14 mouse cellular contexts compared by ENCODE assay signal in genomic region chr14:61061729-61062128, GRCm38 (mm10). TPM values are rescaled to one million over a fixed set of nuclear protein-coding genes. Genes with fewer than 3 reads are reported as not detected.
DNase-seq lines count a peak whose midpoint lies in the region; ATAC-seq and TF ChIP-seq lines count a peak whose summit lies in the region.
"Had no signal": no experiment of that assay in that cellular context is flagged by ENCODE, and none has a peak within 500 bp of the region (broad histone marks: within the 10 kb centered on the region; RNA-seq: fewer than 3 reads in every experiment).

No protein-coding gene starts in this region.

- H3K4me2 ChIP-seq in hindbrain, postnatal 0 days (ENCODE audit: low read depth, low read length): no peak overlapping the region
- no peak overlapping the region for H3K4me2 ChIP-seq in hindbrain, embryonic 16.5 days (ENCODE audit: low read length)
- no peak overlapping the region for H3K4me2 ChIP-seq in forebrain, embryonic 13.5 days
- no peak overlapping the region for H3K4me2 ChIP-seq in midbrain, embryonic 13.5 days (replicated peaks)
- H3K4me2 ChIP-seq: hindbrain, embryonic 13.5 days; neural tube, embryonic 12.5 days had no signal

- no peaks in the 10 kb centered on the region for H3K27me3 ChIP-seq in hindbrain, postnatal 0 days (ENCODE audit: insufficient read depth, low read length)
- H3K27me3 ChIP-seq in hindbrain, embryonic 16.5 days (replicated peaks; ENCODE audit: control insufficient read depth, insufficient read depth, low read length): peaks cover 2% of the 10 kb centered on the region; the same call in 1 of the 2 replicates
- H3K27me3 ChIP-seq in forebrain, embryonic 13.5 days: peaks cover 14% of the 10 kb centered on the region
- H3K27me3 ChIP-seq in midbrain, embryonic 13.5 days: peaks cover 15% of the 10 kb centered on the region; the same call in 1 of the 2 replicates

- no peak overlapping the region for H3K4me3 ChIP-seq in hindbrain, postnatal 0 days (ENCODE audit: low read length)
- H3K4me3 ChIP-seq in hindbrain, embryonic 16.5 days (ENCODE audit: low read length): no peak overlapping the region
- H3K4me3 ChIP-seq in forebrain, embryonic 13.5 days: no peak overlapping the region
- no peak overlapping the region for H3K4me3 ChIP-seq in midbrain, embryonic 13.5 days (replicated peaks)
- H3K4me3 ChIP-seq: heart, embryonic 10.5 days; hindbrain, embryonic 13.5 days; neural tube, embryonic 12.5 days had no signal

- DNase-seq in hindbrain, postnatal 0 days (ENCODE audit: low spot score): no peak
- peak; percentile 47 for DNase-seq in ES-CJ7 (ENCODE audit: low read depth, low spot score)
- DNase-seq in layer of hippocampus, adult 9-11 months: no peak
- no peak for DNase-seq in layer of hippocampus, adult 11-12 months (ENCODE audit: low spot score)
- DNase-seq: B cell, adult 2 months; kidney, postnatal 10 days; lung, postnatal 36 days had no signal

- TF ChIP-seq CTCF in hindbrain, postnatal 0 days (IDR thresholded peaks at IDR 0.05; ENCODE audit: low read depth): no peak

- no peak overlapping the region for H3K9ac ChIP-seq in hindbrain, postnatal 0 days (replicated peaks; ENCODE audit: low read length)
- H3K9ac ChIP-seq in hindbrain, embryonic 16.5 days (ENCODE audit: low read depth, low read length): no peak overlapping the region
- H3K9ac ChIP-seq in forebrain, embryonic 13.5 days: no peak overlapping the region
- no peak overlapping the region for H3K9ac ChIP-seq in midbrain, embryonic 13.5 days (replicated peaks)
- H3K9ac ChIP-seq: hindbrain, embryonic 13.5 days; neural tube, embryonic 12.5 days had no signal

- H3K4me1 ChIP-seq in hindbrain, postnatal 0 days (ENCODE audit: insufficient read depth, low read length): no peaks in the 10 kb centered on the region
- peaks cover 4% of the 10 kb centered on the region for H3K4me1 ChIP-seq in hindbrain, embryonic 16.5 days (ENCODE audit: control insufficient read depth, insufficient read depth, low read depth, low read length)
- H3K4me1 ChIP-seq in forebrain, embryonic 13.5 days: peaks cover 17% of the 10 kb centered on the region
- H3K4me1 ChIP-seq in midbrain, embryonic 13.5 days (replicated peaks): peaks cover 12% of the 10 kb centered on the region

- ATAC-seq in hindbrain, postnatal 0 days: 0 out of 2 replicates have a peak, but pooled peaks have one; percentile 21
- ATAC-seq in hindbrain, embryonic 16.5 days: no peak
- 0 out of 2 replicates have a peak, but pooled peaks have one; percentile 13 for ATAC-seq in forebrain, embryonic 13.5 days
- ATAC-seq in midbrain, embryonic 13.5 days: peak; percentile 62; the same call in 1 of the 2 replicates
- no peak for ATAC-seq in megakaryocyte progenitor cell, adult 5-6 weeks (replicated peaks; ENCODE audit: poor library complexity)

- 40% methylated on average over 3 of the region's 3 CpGs for WGBS in hindbrain, postnatal 0 days
- WGBS in hindbrain, embryonic 16.5 days: 42% methylated on average over 3 of the region's 3 CpGs
- 13% methylated on average over 3 of the region's 3 CpGs for WGBS in forebrain, embryonic 13.5 days
- WGBS in midbrain, embryonic 13.5 days: 17% methylated on average over 3 of the region's 3 CpGs

- H3K9me3 ChIP-seq in hindbrain, postnatal 0 days (ENCODE audit: low read length): no peaks in the 10 kb centered on the region
- no peaks in the 10 kb centered on the region for H3K9me3 ChIP-seq in hindbrain, embryonic 16.5 days (ENCODE audit: control insufficient read depth, low read length)
- H3K9me3 ChIP-seq in forebrain, embryonic 13.5 days (replicated peaks): no peaks in the 10 kb centered on the region
- H3K9me3 ChIP-seq in midbrain, embryonic 13.5 days: no peaks in the 10 kb centered on the region
- H3K9me3 ChIP-seq: heart, embryonic 10.5 days; hindbrain, embryonic 13.5 days; neural tube, embryonic 12.5 days had no signal

- H3K36me3 ChIP-seq in hindbrain, postnatal 0 days (ENCODE audit: insufficient read depth, low read length): no peaks in the 10 kb centered on the region
- no peaks in the 10 kb centered on the region for H3K36me3 ChIP-seq in hindbrain, embryonic 16.5 days (ENCODE audit: control insufficient read depth, insufficient read depth, low read length)
- H3K36me3 ChIP-seq in forebrain, embryonic 13.5 days (ENCODE audit: poor library complexity, severe bottlenecking): no peaks in the 10 kb centered on the region
- H3K36me3 ChIP-seq in midbrain, embryonic 13.5 days: no peaks in the 10 kb centered on the region
- H3K36me3 ChIP-seq: heart, embryonic 10.5 days; hindbrain, embryonic 13.5 days; neural tube, embryonic 12.5 days had no signal

- H3K27ac ChIP-seq in hindbrain, postnatal 0 days: no peak overlapping the region
- H3K27ac ChIP-seq in hindbrain, embryonic 16.5 days (ENCODE audit: low read depth, low read length): no peak overlapping the region
- H3K27ac ChIP-seq in forebrain, embryonic 13.5 days: no peak overlapping the region
- H3K27ac ChIP-seq in midbrain, embryonic 13.5 days: no peak overlapping the region
- H3K27ac ChIP-seq: heart, embryonic 10.5 days; hindbrain, embryonic 13.5 days; neural tube, embryonic 12.5 days had no signal

RNA-seq across cellular contexts. Expression of gene Tnfrsf19, which starts 15.4 kb away (rescaled TPM):
- 42.2 and 51.6 TPM in 2 replicates for total RNA-seq in hindbrain, postnatal 0 days (2014; rRNA removed)
- polyA plus RNA-seq in hindbrain, postnatal 0 days (2015; fragmentation: Nextera tagmentation; extraction: Ambion mirVana): 28.9 and 29.0 TPM in 2 replicates
- 29.8 and 33.6 TPM in 2 replicates for polyA plus RNA-seq in hindbrain, embryonic 16.5 days (2015; fragmentation: Nextera tagmentation; extraction: Ambion mirVana)
- polyA plus RNA-seq in forebrain, embryonic 13.5 days (2015; fragmentation: Nextera tagmentation; extraction: Ambion mirVana): 61.3 and 84.4 TPM in 2 replicates
- 42.9 and 45.4 TPM in 2 replicates for polyA plus RNA-seq in midbrain, embryonic 13.5 days (2015; fragmentation: Nextera tagmentation; extraction: Ambion mirVana)
- not detected in 2 replicates for total RNA-seq in megakaryocyte progenitor cell, adult 5-6 weeks (2015)
- total RNA-seq in megakaryocyte progenitor cell, adult 5-6 weeks (2017): 0.12 and 0.14 TPM in 2 replicates

Comparison
In these comparisons a context has a peak if more than half of its experiments do, and no peak if none do; other contexts are left out.
1. ATAC-seq: peak in hindbrain, postnatal 0 days (single experiment), forebrain, embryonic 13.5 days (single experiment) and midbrain, embryonic 13.5 days (single experiment); none in hindbrain, embryonic 16.5 days (single experiment) and megakaryocyte progenitor cell, adult 5-6 weeks (single experiment).